Mouse (Mus musculus): ENCODE data around the gene Spata3. TPM values are rescaled to one million over a fixed set of nuclear protein-coding genes. Genes with fewer than 3 reads are reported as not detected.
"Not testable (repeated sequence)": the region's sequence is repeated elsewhere in the genome, so short reads cannot be mapped to it uniquely, and the experiment has no call there.

Spata3 gene
- polyA plus RNA-seq, 1 experiment = not detected

- H3K4me1 ChIP-seq = peaks cover 16% of the 10 kb centered on the region
- TF ChIP-seq FLI1 (IDR thresholded peaks at IDR 0.05; ENCODE audit: low read length) = no peak
- TF ChIP-seq GATA1 (IDR thresholded peaks at IDR 0.05; ENCODE audit: borderline replicate concordance, low read length) = no peak
- H3K9me3 ChIP-seq = peaks cover 16% of the 10 kb centered on the region
- peaks cover 19% of the 10 kb centered on the region for H3K27me3 ChIP-seq (replicated peaks)
- H3K36me3 ChIP-seq (replicated peaks; ENCODE audit: low read length) = no peaks in the 10 kb centered on the region
- no peak overlapping the region for H3K4me3 ChIP-seq (replicated peaks)
Observed at GRCm38 (mm10) chr1:85992175-85992574, 24.4 kb upstream of the Spata3 start.

- Histone ChIP-seq H3K36me3 (replicated peaks; ENCODE audit: low read length) (no peaks in the 10 kb centered on the region), H3K27me3 (replicated peaks) (peaks cover 15% of the 10 kb centered on the region), H3K4me3 (replicated peaks) (no peak overlapping the region), H3K9me3 (peaks cover 16% of the 10 kb centered on the region), H3K4me1 (peaks cover 11% of the 10 kb centered on the region)
- TF ChIP-seq GATA1 (IDR thresholded peaks at IDR 0.05; ENCODE audit: borderline replicate concordance, low read length) (no peak), FLI1 (IDR thresholded peaks at IDR 0.05; ENCODE audit: low read length) (no peak)
Observed at GRCm38 (mm10) chr1:85993541-85993940, 23.1 kb upstream of the Spata3 start.

GRCm38 (mm10) chr1:85997221-85997620 lies 19.4 kb upstream of the Spata3 start:
- TF ChIP-seq GATA1 (IDR thresholded peaks at IDR 0.05; ENCODE audit: borderline replicate concordance, low read length) = no peak
- TF ChIP-seq FLI1 (IDR thresholded peaks at IDR 0.05; ENCODE audit: low read length) = no peak

GRCm38 (mm10) chr1:85998012-85998411 lies 18.6 kb upstream of the Spata3 start:
- Histone ChIP-seq H3K27me3 (replicated peaks) (peaks cover 38% of the 10 kb centered on the region), H3K36me3 (replicated peaks; ENCODE audit: low read length) (no peaks in the 10 kb centered on the region), H3K4me3 (replicated peaks) (no peak overlapping the region), H3K9me3 (peaks cover 16% of the 10 kb centered on the region), H3K4me1 (no peaks in the 10 kb centered on the region)
- no peak for TF ChIP-seq FLI1 (IDR thresholded peaks at IDR 0.05; ENCODE audit: low read length)
- TF ChIP-seq GATA1 (IDR thresholded peaks at IDR 0.05; ENCODE audit: borderline replicate concordance, low read length) = no peak

More at GRCm38 (mm10) chr1:85997221-85997620, 19.4 kb upstream of the Spata3 start:
- Histone ChIP-seq H3K9me3 (peaks cover 16% of the 10 kb centered on the region), H3K36me3 (replicated peaks; ENCODE audit: low read length) (no peaks in the 10 kb centered on the region), H3K4me3 (replicated peaks) (no peak overlapping the region), H3K27me3 (replicated peaks) (peaks cover 32% of the 10 kb centered on the region), H3K4me1 (peaks cover under 1% of the 10 kb centered on the region; the same call in 1 of the 2 replicates)

- no peak for TF ChIP-seq GATA1 (IDR thresholded peaks at IDR 0.05; ENCODE audit: borderline replicate concordance, low read length)
- no peak for TF ChIP-seq FLI1 (IDR thresholded peaks at IDR 0.05; ENCODE audit: low read length)
- Histone ChIP-seq H3K4me3 (replicated peaks) (no peak overlapping the region), H3K4me1 (no peaks in the 10 kb centered on the region), H3K9me3 (peaks cover 15% of the 10 kb centered on the region), H3K27me3 (replicated peaks) (peaks cover 33% of the 10 kb centered on the region), H3K36me3 (replicated peaks; ENCODE audit: low read length) (no peaks in the 10 kb centered on the region)
Observed at GRCm38 (mm10) chr1:85999853-86000570, 16.6 kb upstream of the Spata3 start.

GRCm38 (mm10) chr1:86005540-86005939 lies 11.1 kb upstream of the Spata3 start:
- Histone ChIP-seq H3K4me1 (peaks cover 4% of the 10 kb centered on the region; the same call in 1 of the 2 replicates), H3K9me3 (no peaks in the 10 kb centered on the region), H3K4me3 (replicated peaks) (no peak overlapping the region), H3K27me3 (replicated peaks) (peaks cover 56% of the 10 kb centered on the region), H3K36me3 (replicated peaks; ENCODE audit: low read length) (no peaks in the 10 kb centered on the region)
- no peak for TF ChIP-seq GATA1 (IDR thresholded peaks at IDR 0.05; ENCODE audit: borderline replicate concordance, low read length)
- no peak for TF ChIP-seq FLI1 (IDR thresholded peaks at IDR 0.05; ENCODE audit: low read length)

- H3K4me1 ChIP-seq = peaks cover 4% of the 10 kb centered on the region; the same call in 1 of the 2 replicates
- H3K27me3 ChIP-seq (replicated peaks) = peaks cover 56% of the 10 kb centered on the region
- H3K4me3 ChIP-seq (replicated peaks) = no peak overlapping the region
- TF ChIP-seq GATA1 (IDR thresholded peaks at IDR 0.05; ENCODE audit: borderline replicate concordance, low read length) (no peak), FLI1 (IDR thresholded peaks at IDR 0.05; ENCODE audit: low read length) (no peak)
- H3K36me3 ChIP-seq (replicated peaks; ENCODE audit: low read length) = no peaks in the 10 kb centered on the region
- H3K9me3 ChIP-seq = peaks cover under 1% of the 10 kb centered on the region; the same call in 1 of the 2 replicates
Observed at GRCm38 (mm10) chr1:86006040-86006439, 10.6 kb upstream of the Spata3 start.

GRCm38 (mm10) chr1:86007778-86008177 lies 8.8 kb upstream of the Spata3 start:
- H3K27me3 ChIP-seq (replicated peaks) = peaks cover 48% of the 10 kb centered on the region
- peaks cover 14% of the 10 kb centered on the region for H3K9me3 ChIP-seq
- peaks cover 4% of the 10 kb centered on the region; the same call in 1 of the 2 replicates for H3K4me1 ChIP-seq
- H3K4me3 ChIP-seq (replicated peaks) = peak overlapping the region; percentile 3
- no peak for TF ChIP-seq GATA1 (IDR thresholded peaks at IDR 0.05; ENCODE audit: borderline replicate concordance, low read length)
- no peak for TF ChIP-seq FLI1 (IDR thresholded peaks at IDR 0.05; ENCODE audit: low read length)
- H3K36me3 ChIP-seq (replicated peaks; ENCODE audit: low read length) = no peaks in the 10 kb centered on the region

- Histone ChIP-seq H3K4me1 (peaks cover 12% of the 10 kb centered on the region), H3K27me3 (replicated peaks) (peaks cover 49% of the 10 kb centered on the region), H3K9me3 (peaks cover 28% of the 10 kb centered on the region)
- H3K36me3 ChIP-seq (replicated peaks; ENCODE audit: low read length); H3K4me3 ChIP-seq (replicated peaks): not testable (repeated sequence)
Observed at GRCm38 (mm10) chr1:86015758-86016157, 858 bp upstream of the Spata3 start.

- Histone ChIP-seq H3K36me3 (replicated peaks; ENCODE audit: low read length) (no peaks in the 10 kb centered on the region), H3K4me3 (replicated peaks) (peak overlapping the region; percentile 85), H3K9me3 (peaks cover 11% of the 10 kb centered on the region), H3K27me3 (replicated peaks) (peaks cover 58% of the 10 kb centered on the region), H3K4me1 (peaks cover 16% of the 10 kb centered on the region)
- no peak for TF ChIP-seq FLI1 (IDR thresholded peaks at IDR 0.05; ENCODE audit: low read length)
- TF ChIP-seq GATA1 (IDR thresholded peaks at IDR 0.05; ENCODE audit: borderline replicate concordance, low read length) = no peak
Observed at GRCm38 (mm10) chr1:86018235-86019055, 1.8 kb downstream of the Spata3 start.
